Mouse (Mus musculus) CD4-positive helper T cell, adult 2 months (primary cell): ENCODE results near the gene Rps25.
A peak's percentile ranks its signal among the peaks of the same experiment; 100 is the strongest.
"Not testable (repeated sequence)": the region's sequence is repeated elsewhere in the genome, so short reads cannot be mapped to it uniquely, and the experiment has no call there.

Source experiments
- DNase-seq: peaks from one replicate; pipeline ENCODE4 v3.0.0-alpha.2; 2012; ENCODE audit warnings: low read depth, missing footprints, low spot score

The Rps25 gene

GRCm38 (mm10) chr9:44401081-44401480, 5.9 kb upstream of the Rps25 start:
- no peak for DNase-seq

GRCm38 (mm10) chr9:44405011-44405410, 1.9 kb upstream of the Rps25 start:
- DNase-seq, result no peak

GRCm38 (mm10) chr9:44407752-44408097, 786 bp downstream of the Rps25 start:
- DNase-seq, result no peak

GRCm38 (mm10) chr9:44408693-44409092, 1.8 kb downstream of the Rps25 start:
- DNase-seq, result not testable (repeated sequence)

- no peak for DNase-seq
Measured at GRCm38 (mm10) chr9:44410647-44411336, 3.9 kb downstream of the Rps25 start.

GRCm38 (mm10) chr9:44411601-44412130, 4.7 kb downstream of the Rps25 start:
- DNase-seq, result no peak

- peak; percentile 59 for DNase-seq
Measured at GRCm38 (mm10) chr9:44412306-44412705, 5.4 kb downstream of the Rps25 start.

GRCm38 (mm10) chr9:44412781-44413180, 5.8 kb downstream of the Rps25 start:
- DNase-seq, result no peak

GRCm38 (mm10) chr9:44417156-44417891, 10.4 kb downstream of the Rps25 start:
- DNase-seq, result no peak

- DNase-seq, result peak; percentile 92
Measured at GRCm38 (mm10) chr9:44417892-44418363, 11.0 kb downstream of the Rps25 start.

- no peak for DNase-seq
Measured at GRCm38 (mm10) chr9:44418519-44419385, 11.8 kb downstream of the Rps25 start, which contains the start of gene Ccdc84. TSS of gene Ccdc84 (minus strand) at chr9:44418569.

GRCm38 (mm10) chr9:44419730-44420129, 12.8 kb downstream of the Rps25 start:
- DNase-seq, result not testable (repeated sequence)

GRCm38 (mm10) chr9:44420280-44420898, 13.4 kb downstream of the Rps25 start:
- no peak for DNase-seq

GRCm38 (mm10) chr9:44423576-44423975, 16.6 kb downstream of the Rps25 start:
- DNase-seq, result no peak

GRCm38 (mm10) chr9:44432577-44433185, 25.7 kb downstream of the Rps25 start:
- no peak for DNase-seq

GRCm38 (mm10) chr9:44435747-44436146, 28.8 kb downstream of the Rps25 start:
- no peak for DNase-seq

GRCm38 (mm10) chr9:44440961-44441360, 34.0 kb downstream of the Rps25 start, which contains the start of gene Foxr1:
TSS of gene Foxr1 (minus strand) at chr9:44441136.
- DNase-seq, result no peak

- not testable (repeated sequence) for DNase-seq
Measured at GRCm38 (mm10) chr9:44444402-44445025, 37.6 kb downstream of the Rps25 start.

- peak; percentile 44 for DNase-seq
Measured at GRCm38 (mm10) chr9:44450387-44450786, 43.4 kb downstream of the Rps25 start.
